Mouse (Mus musculus): ENCODE measurements around the gene Tmem179. TPM values are rescaled to one million over a fixed set of nuclear protein-coding genes. Genes with fewer than 3 reads are reported as not detected.

Gene Tmem179
- polyA plus RNA-seq, 1 experiment = 0.01 TPM

GRCm38 (mm10) chr12:112498683-112499082 lies 17.9 kb downstream of the Tmem179 start:
- TF ChIP-seq MYOD1 (IDR thresholded peaks at IDR 0.05; ENCODE audit: control insufficient read depth in 1 of 3, insufficient read length in 2 of 3, low read depth in 2 of 3) (no peak), MYOG (IDR thresholded peaks at IDR 0.05; ENCODE audit: control insufficient read depth in 1 of 3, insufficient read depth in 1 of 3, insufficient read length in 2 of 3, low read depth in 2 of 3) (no peak), POLR2AphosphoS2 (IDR thresholded peaks at IDR 0.05; ENCODE audit: insufficient read length, low read depth) (no peak), E2F4 (IDR thresholded peaks at IDR 0.05; ENCODE audit: insufficient read depth) (no peak), MAX (IDR thresholded peaks at IDR 0.05; ENCODE audit: low read depth) (no peak), TCF12 (IDR thresholded peaks at IDR 0.05; ENCODE audit: insufficient read depth, poor library complexity, severe bottlenecking) (no peak), CEBPB (IDR thresholded peaks at IDR 0.05; ENCODE audit: insufficient read depth, poor library complexity, severe bottlenecking) (no peak), SRF (IDR thresholded peaks at IDR 0.05; ENCODE audit: control insufficient read depth, insufficient read length, low read depth) (no peak), TCF3 (IDR thresholded peaks at IDR 0.05; ENCODE audit: insufficient read length, low read depth) (no peak), REST (IDR thresholded peaks at IDR 0.05; ENCODE audit: insufficient read depth, insufficient read length) (no peak), POLR2A (IDR thresholded peaks at IDR 0.05; ENCODE audit: insufficient read length, low read depth) (no peak), USF1 (IDR thresholded peaks at IDR 0.05; ENCODE audit: low read depth) (no peak)
- Histone ChIP-seq H3K79me2 (ENCODE audit: control insufficient read depth, insufficient read depth) (no peaks in the 10 kb centered on the region), H3K36me3 (ENCODE audit: control insufficient read depth, insufficient read depth) (no peaks in the 10 kb centered on the region), H3ac (ENCODE audit: control insufficient read depth, insufficient read length) (no peak overlapping the region), H3K27me3 (ENCODE audit: control insufficient read depth, insufficient read depth, insufficient read length) (peaks cover 27% of the 10 kb centered on the region), H3K4me3 (no peak overlapping the region), H3K4me2 (ENCODE audit: low read depth) (no peak overlapping the region)

GRCm38 (mm10) chr12:112497731-112498130 lies 18.8 kb downstream of the Tmem179 start:
- Histone ChIP-seq H3K4me2 (ENCODE audit: low read depth) (no peak overlapping the region), H3ac (ENCODE audit: control insufficient read depth, insufficient read length) (no peak overlapping the region), H3K79me2 (ENCODE audit: control insufficient read depth, insufficient read depth) (no peaks in the 10 kb centered on the region), H3K4me3 (no peak overlapping the region), H3K36me3 (ENCODE audit: control insufficient read depth, insufficient read depth) (no peaks in the 10 kb centered on the region), H3K27me3 (ENCODE audit: control insufficient read depth, insufficient read depth, insufficient read length) (peaks cover 27% of the 10 kb centered on the region)
- TF ChIP-seq SRF (IDR thresholded peaks at IDR 0.05; ENCODE audit: control insufficient read depth, insufficient read length, low read depth) (no peak), TCF12 (IDR thresholded peaks at IDR 0.05; ENCODE audit: insufficient read depth, poor library complexity, severe bottlenecking) (no peak), TCF3 (IDR thresholded peaks at IDR 0.05; ENCODE audit: insufficient read length, low read depth) (no peak), MYOG (IDR thresholded peaks at IDR 0.05; ENCODE audit: control insufficient read depth in 1 of 3, insufficient read depth in 1 of 3, insufficient read length in 2 of 3, low read depth in 2 of 3) (no peak), CEBPB (IDR thresholded peaks at IDR 0.05; ENCODE audit: insufficient read depth, poor library complexity, severe bottlenecking) (no peak), USF1 (IDR thresholded peaks at IDR 0.05; ENCODE audit: low read depth) (no peak), POLR2AphosphoS2 (IDR thresholded peaks at IDR 0.05; ENCODE audit: insufficient read length, low read depth) (no peak), E2F4 (IDR thresholded peaks at IDR 0.05; ENCODE audit: insufficient read depth) (no peak), POLR2A (IDR thresholded peaks at IDR 0.05; ENCODE audit: insufficient read length, low read depth) (no peak), REST (IDR thresholded peaks at IDR 0.05; ENCODE audit: insufficient read depth, insufficient read length) (no peak), MYOD1 (IDR thresholded peaks at IDR 0.05; ENCODE audit: control insufficient read depth in 1 of 3, insufficient read length in 2 of 3, low read depth in 2 of 3) (no peak), MAX (IDR thresholded peaks at IDR 0.05; ENCODE audit: low read depth) (no peak)

- no peak for TF ChIP-seq TCF12 (IDR thresholded peaks at IDR 0.05; ENCODE audit: insufficient read depth, poor library complexity, severe bottlenecking)
- TF ChIP-seq MYOG (IDR thresholded peaks at IDR 0.05; ENCODE audit: control insufficient read depth in 1 of 3, insufficient read depth in 1 of 3, insufficient read length in 2 of 3, low read depth in 2 of 3) = no peak
- no peak for TF ChIP-seq REST (IDR thresholded peaks at IDR 0.05; ENCODE audit: insufficient read depth, insufficient read length)
- TF ChIP-seq TCF3 (IDR thresholded peaks at IDR 0.05; ENCODE audit: insufficient read length, low read depth) = no peak
- TF ChIP-seq CEBPB (IDR thresholded peaks at IDR 0.05; ENCODE audit: insufficient read depth, poor library complexity, severe bottlenecking) = no peak
- TF ChIP-seq MYOD1 (IDR thresholded peaks at IDR 0.05; ENCODE audit: control insufficient read depth in 1 of 3, insufficient read length in 2 of 3, low read depth in 2 of 3) = no peak
- TF ChIP-seq POLR2AphosphoS2 (IDR thresholded peaks at IDR 0.05; ENCODE audit: insufficient read length, low read depth) = no peak
- TF ChIP-seq MAX (IDR thresholded peaks at IDR 0.05; ENCODE audit: low read depth) = no peak
- no peak for TF ChIP-seq SRF (IDR thresholded peaks at IDR 0.05; ENCODE audit: control insufficient read depth, insufficient read length, low read depth)
- no peak for TF ChIP-seq POLR2A (IDR thresholded peaks at IDR 0.05; ENCODE audit: insufficient read length, low read depth)
- TF ChIP-seq E2F4 (IDR thresholded peaks at IDR 0.05; ENCODE audit: insufficient read depth) = no peak
- TF ChIP-seq USF1 (IDR thresholded peaks at IDR 0.05; ENCODE audit: low read depth) = no peak
- Histone ChIP-seq H3K79me2 (ENCODE audit: control insufficient read depth, insufficient read depth) (no peaks in the 10 kb centered on the region), H3K27me3 (ENCODE audit: control insufficient read depth, insufficient read depth, insufficient read length) (peaks cover 14% of the 10 kb centered on the region)
These were observed 20.4 kb downstream of the Tmem179 start for GRCm38 (mm10) chr12:112496136-112496535.

GRCm38 (mm10) chr12:112490444-112490939 lies 26.1 kb downstream of the Tmem179 start:
- Histone ChIP-seq H3K79me2 (ENCODE audit: control insufficient read depth, insufficient read depth) (no peaks in the 10 kb centered on the region), H3K4me2 (ENCODE audit: low read depth) (no peak overlapping the region), H3K27me3 (ENCODE audit: control insufficient read depth, insufficient read depth, insufficient read length) (peaks cover 2% of the 10 kb centered on the region), H3ac (ENCODE audit: control insufficient read depth, insufficient read length) (no peak overlapping the region), H3K4me3 (no peak overlapping the region), H3K36me3 (ENCODE audit: control insufficient read depth, insufficient read depth) (no peaks in the 10 kb centered on the region)
- no peak for TF ChIP-seq USF1 (IDR thresholded peaks at IDR 0.05; ENCODE audit: low read depth)
- no peak for TF ChIP-seq TCF12 (IDR thresholded peaks at IDR 0.05; ENCODE audit: insufficient read depth, poor library complexity, severe bottlenecking)
- no peak for TF ChIP-seq MAX (IDR thresholded peaks at IDR 0.05; ENCODE audit: low read depth)
- no peak for TF ChIP-seq E2F4 (IDR thresholded peaks at IDR 0.05; ENCODE audit: insufficient read depth)
- no peak for TF ChIP-seq MYOD1 (IDR thresholded peaks at IDR 0.05; ENCODE audit: control insufficient read depth in 1 of 3, insufficient read length in 2 of 3, low read depth in 2 of 3)
- TF ChIP-seq SRF (IDR thresholded peaks at IDR 0.05; ENCODE audit: control insufficient read depth, insufficient read length, low read depth) = no peak
- TF ChIP-seq POLR2A (IDR thresholded peaks at IDR 0.05; ENCODE audit: insufficient read length, low read depth) = no peak
- TF ChIP-seq TCF3 (IDR thresholded peaks at IDR 0.05; ENCODE audit: insufficient read length, low read depth) = no peak
- TF ChIP-seq MYOG (IDR thresholded peaks at IDR 0.05; ENCODE audit: control insufficient read depth in 1 of 3, insufficient read depth in 1 of 3, insufficient read length in 2 of 3, low read depth in 2 of 3) = no peak
- no peak for TF ChIP-seq CEBPB (IDR thresholded peaks at IDR 0.05; ENCODE audit: insufficient read depth, poor library complexity, severe bottlenecking)

More at GRCm38 (mm10) chr12:112496136-112496535, 20.4 kb downstream of the Tmem179 start:
- no peaks in the 10 kb centered on the region for H3K36me3 ChIP-seq (ENCODE audit: control insufficient read depth, insufficient read depth)
- H3K4me2 ChIP-seq (ENCODE audit: low read depth) = no peak overlapping the region
- H3ac ChIP-seq (ENCODE audit: control insufficient read depth, insufficient read length) = no peak overlapping the region
- no peak overlapping the region for H3K4me3 ChIP-seq

Data from myocyte (in vitro differentiated cells).